Comparison of ENCODE assay signal across 8 mouse cellular contexts in genomic region chr8:10978377-10978776, GRCm38 (mm10). TPM values are rescaled to one million over a fixed set of nuclear protein-coding genes. Genes with fewer than 3 reads are reported as not detected.
A peak's percentile ranks its signal among the peaks of the same experiment; 100 is the strongest.
DNase-seq lines count a peak whose midpoint lies in the region; ATAC-seq and TF ChIP-seq lines count a peak whose summit lies in the region.
"Had no signal": no experiment of that assay in that cellular context is flagged by ENCODE, and none has a peak within 500 bp of the region (broad histone marks: within the 10 kb centered on the region; RNA-seq: fewer than 3 reads in every experiment).

No protein-coding gene starts in this region.

- no peaks in the 10 kb centered on the region for H3K9me3 ChIP-seq in limb, embryonic 14.5 days (ENCODE audit: control insufficient read depth, low read length)
- H3K9me3 ChIP-seq in neural tube, embryonic 15.5 days (replicated peaks): no peaks in the 10 kb centered on the region

- peak; percentile 67 for DNase-seq in adrenal gland, adult 2 months
- peak; percentile 81 for DNase-seq in cerebellum, adult 18-20 months
- DNase-seq in gastrocnemius, postnatal 14 days: peak; percentile 78
- peak; percentile 83 for DNase-seq in kidney, adult 2 months
- peak; percentile 67 for DNase-seq in limb, embryonic 14.5 days (ENCODE audit: low spot score)
- no peak for DNase-seq in spleen, postnatal 14 days (ENCODE audit: low spot score in 2 of 2)

- H3K4me2 ChIP-seq in limb, embryonic 14.5 days (replicated peaks; ENCODE audit: low read depth, low read length, severe bottlenecking): no peak overlapping the region
- peak overlapping the region; percentile 13; the same call in 1 of the 2 replicates for H3K4me2 ChIP-seq in neural tube, embryonic 15.5 days

- TF ChIP-seq CTCF in kidney, adult 2 months (conservative IDR thresholded peaks at IDR 0.05; ENCODE audit: insufficient read depth, insufficient read length, low read depth, low read length): no peak

- no peak for TF ChIP-seq POLR2A in kidney, adult 2 months (IDR thresholded peaks at IDR 0.05; ENCODE audit: low read depth, low read length)
- no peak for TF ChIP-seq POLR2A in limb, embryonic 14.5 days (IDR thresholded peaks at IDR 0.05; ENCODE audit: borderline replicate concordance, extremely low read depth, insufficient read depth, insufficient read length)

- H3K27ac ChIP-seq in kidney, adult 2 months (ENCODE audit: insufficient read depth, low read depth, low read length): no peak overlapping the region
- peak overlapping the region; percentile 70 for H3K27ac ChIP-seq in limb, embryonic 14.5 days (replicated peaks; ENCODE audit: low read depth, low read length)
- H3K27ac ChIP-seq in neural tube, embryonic 15.5 days (replicated peaks): peak overlapping the region; percentile 38
- H3K27ac ChIP-seq: macrophage had no signal

- H3K4me3 ChIP-seq in kidney, adult 2 months (ENCODE audit: insufficient read depth, low read depth, low read length): no peak overlapping the region
- no peak overlapping the region for H3K4me3 ChIP-seq in limb, embryonic 14.5 days (replicated peaks; ENCODE audit: low read length)
- no peak overlapping the region for H3K4me3 ChIP-seq in neural tube, embryonic 15.5 days (replicated peaks)

- no peaks in the 10 kb centered on the region for H3K36me3 ChIP-seq in kidney, adult 2 months (ENCODE audit: control insufficient read depth, insufficient read depth, low read length)
- H3K36me3 ChIP-seq in limb, embryonic 14.5 days (ENCODE audit: control insufficient read depth, insufficient read depth, low read length): no peaks in the 10 kb centered on the region; the same call in 1 of the 2 replicates
- H3K36me3 ChIP-seq in neural tube, embryonic 15.5 days: no peaks in the 10 kb centered on the region

- no peaks in the 10 kb centered on the region for H3K27me3 ChIP-seq in kidney, adult 2 months (replicated peaks; ENCODE audit: control insufficient read depth, insufficient read depth, low read length)
- no peaks in the 10 kb centered on the region for H3K27me3 ChIP-seq in limb, embryonic 14.5 days (ENCODE audit: control insufficient read depth, insufficient read depth, low read length)
- H3K27me3 ChIP-seq in neural tube, embryonic 15.5 days (replicated peaks): no peaks in the 10 kb centered on the region

- no peak overlapping the region for H3K9ac ChIP-seq in limb, embryonic 14.5 days (ENCODE audit: low read depth, low read length, severe bottlenecking)
- H3K9ac ChIP-seq in neural tube, embryonic 15.5 days (replicated peaks): no peak overlapping the region

- intact Hi-C loops in gastrocnemius, postnatal 14 days (cut with DNase I; ENCODE audit: low total_unique reads): no loop called here

- ATAC-seq in limb, embryonic 14.5 days (ENCODE audit: low FRiP score, low read depth): no peak
- peak; percentile 33 for ATAC-seq in neural tube, embryonic 15.5 days (ENCODE audit: low FRiP score)

- WGBS in kidney, adult 2 months: 24% methylated on average over 21 of the region's 21 CpGs
- 39% methylated on average over 21 of the region's 21 CpGs for WGBS in limb, embryonic 14.5 days
- WGBS in neural tube, embryonic 15.5 days: 37% methylated on average over 21 of the region's 21 CpGs

- no peaks in the 10 kb centered on the region for H3K4me1 ChIP-seq in kidney, adult 2 months (ENCODE audit: control insufficient read depth, insufficient read depth, low read length)
- H3K4me1 ChIP-seq in limb, embryonic 14.5 days (ENCODE audit: control insufficient read depth, insufficient read depth, low read length): peaks cover 25% of the 10 kb centered on the region
- peaks cover 24% of the 10 kb centered on the region for H3K4me1 ChIP-seq in neural tube, embryonic 15.5 days

RNA-seq across cellular contexts. Expression of gene Irs2, which starts 29.9 kb away (rescaled TPM):
- total RNA-seq in adrenal gland, adult 2 months (2021): 10 to 100 TPM; 29.8 to 37.6 TPM
- 17.7 and 19.6 TPM in 2 replicates for polyA plus RNA-seq in adrenal gland, adult 2 months (2012; rRNA removed)
- 10 to 100 TPM in 1 of 2 experiments, 1 to 10 TPM in 1; 7.9 to 12.3 TPM for total RNA-seq in gastrocnemius, postnatal 14 days (2021)
- polyA plus RNA-seq in kidney, adult 2 months (2012; rRNA removed): 10.4 and 10.5 TPM in 2 replicates
- polyA plus RNA-seq in limb, embryonic 14.5 days (2012; rRNA removed): 14.4 and 21.3 TPM in 2 replicates
- polyA plus RNA-seq in limb, embryonic 14.5 days (2014; fragmentation: Nextera tagmentation; extraction: Ambion mirVana): 9.7 and 11.8 TPM in 2 replicates
- polyA plus RNA-seq in neural tube, embryonic 15.5 days (2015; fragmentation: Nextera tagmentation; extraction: Ambion mirVana): 5.2 and 5.7 TPM in 2 replicates

Comparison
In these comparisons a context has a peak if more than half of its experiments do, and no peak if none do; other contexts are left out.
1. DNase-seq: peak in adrenal gland, adult 2 months (single experiment), cerebellum, adult 18-20 months (2 of 2), gastrocnemius, postnatal 14 days (single experiment), kidney, adult 2 months (single experiment) and limb, embryonic 14.5 days (single experiment); none in spleen, postnatal 14 days (0 of 2).